Mouse (Mus musculus): ENCODE measurements around the gene Mrps27. TPM values are rescaled to one million over a fixed set of nuclear protein-coding genes. Genes with fewer than 3 reads are reported as not detected.

Gene Mrps27
- polyA plus RNA-seq, 1 experiment from 2014 or later: 71.8 TPM

Other genes with a start within 250 kb of the Mrps27 start
- gene Zfp366, start 160.0 kb upstream of the Mrps27 start, polyA plus RNA-seq (2015; fragmentation: Nextera tagmentation; extraction: Ambion mirVana): 0.99 and 1.1 TPM in 2 replicates
- gene Ptcd2, start 81 bp upstream of the Mrps27 start, polyA plus RNA-seq (2015; fragmentation: Nextera tagmentation; extraction: Ambion mirVana): 51.5 and 54.1 TPM in 2 replicates
- gene Map1b, start 171.8 kb downstream of the Mrps27 start, polyA plus RNA-seq (2015; fragmentation: Nextera tagmentation; extraction: Ambion mirVana): 52.1 and 76.4 TPM in 2 replicates